Mouse (Mus musculus) fat pad, adult 2 months (tissue): ENCODE data around the gene Ctnnb1.
A peak's percentile ranks its signal among the peaks of the same experiment; 100 is the strongest.

Source experiments
- DNase-seq: peaks from one replicate; pipeline ENCODE4 v3.0.0-alpha.2; 2011; ENCODE audit warnings: low read depth, low spot score; ENCODE audit errors: extremely low read depth

Ctnnb1 gene

DNA sequence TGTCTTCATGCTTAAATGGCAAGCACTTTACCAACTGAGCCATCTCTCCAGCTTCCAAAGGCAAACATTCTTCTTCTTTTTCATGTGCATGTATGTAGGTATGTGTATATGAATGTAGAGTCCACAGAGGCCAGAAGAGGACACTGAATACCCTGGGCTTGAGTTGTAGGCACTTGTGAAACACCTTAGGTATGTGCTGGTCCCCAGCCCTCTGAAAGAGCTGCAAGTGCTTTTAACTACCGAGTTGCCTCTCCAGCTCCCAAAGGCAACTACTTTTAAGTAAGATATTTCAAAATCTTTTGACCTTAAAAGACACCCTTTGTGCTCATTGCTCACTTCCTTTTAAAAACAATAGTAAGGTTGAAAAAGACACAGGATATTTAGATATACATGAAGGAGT is 2.9 kb upstream of the Ctnnb1 start:
- DNase-seq = no peak

DNA sequence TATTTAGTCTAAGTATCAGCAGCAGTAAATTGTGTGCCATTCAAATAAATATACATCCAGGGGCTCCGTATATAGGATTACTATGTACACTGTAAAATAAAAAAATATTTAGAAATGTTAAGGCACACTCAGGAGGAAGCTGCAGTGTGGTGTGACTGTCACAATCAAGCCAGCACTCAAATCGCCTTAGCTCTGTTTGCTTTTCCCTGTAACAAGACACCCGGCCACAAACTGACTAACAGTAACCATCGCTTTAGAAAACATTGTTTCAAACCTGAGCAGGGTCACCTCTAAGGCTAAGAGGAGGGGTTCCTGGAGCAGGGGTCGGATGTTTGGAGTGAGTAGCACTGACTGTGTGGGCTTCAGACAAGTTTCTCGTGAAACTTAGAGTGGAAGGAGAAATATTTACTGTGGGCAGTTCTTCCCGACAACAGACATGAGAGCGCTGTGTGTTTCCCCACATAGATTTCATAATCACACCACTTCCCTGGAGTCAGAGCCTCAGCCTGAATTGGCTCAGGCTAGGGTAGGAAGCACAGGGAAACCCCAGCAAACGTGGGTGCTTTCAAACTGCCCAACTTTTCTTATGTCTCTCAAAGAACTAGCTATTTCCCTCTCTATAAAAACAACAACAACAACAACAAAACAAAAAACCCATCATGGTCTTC is 1.9 kb upstream of the Ctnnb1 start:
- DNase-seq = no peak

DNA sequence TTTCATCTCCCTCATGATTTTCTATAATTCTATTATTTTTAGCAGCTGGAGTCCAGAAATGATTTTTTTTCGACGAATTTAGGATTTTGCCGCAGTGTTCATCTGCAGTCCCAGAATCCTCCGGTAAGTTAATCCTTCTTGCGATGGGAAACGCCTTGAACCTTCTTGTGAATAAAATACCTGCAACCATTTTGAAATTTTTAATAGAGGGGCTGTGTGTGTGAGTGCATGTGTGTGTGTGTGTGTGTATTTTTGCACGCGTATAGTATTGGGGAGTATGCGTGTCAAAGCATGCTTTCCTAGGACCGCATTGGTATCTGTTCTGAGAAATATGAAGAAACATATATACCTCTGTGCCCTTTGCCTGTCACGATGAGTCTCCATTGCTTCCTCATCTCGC is 1.0 kb downstream of the Ctnnb1 start:
- no peak for DNase-seq

DNA sequence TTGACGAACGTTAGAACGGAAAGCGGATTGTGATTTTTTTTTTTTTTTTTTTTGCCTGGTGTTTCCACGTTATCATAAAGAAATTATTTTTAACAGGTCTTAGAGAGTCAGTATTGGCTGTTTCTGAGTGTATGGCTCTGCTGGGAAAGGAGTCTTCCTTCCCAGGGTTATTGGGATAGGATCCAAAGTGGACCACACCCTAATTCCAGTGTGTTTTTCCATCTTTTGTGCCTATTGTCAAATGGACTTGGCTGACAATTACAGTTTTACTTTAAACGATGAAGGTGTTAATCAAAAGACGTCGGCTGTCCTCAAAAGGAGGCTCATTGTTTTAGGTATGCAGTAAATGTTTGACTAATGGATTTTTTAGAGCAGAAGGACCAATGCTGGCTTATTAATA is 1.8 kb downstream of the Ctnnb1 start:
- no peak for DNase-seq

DNA sequence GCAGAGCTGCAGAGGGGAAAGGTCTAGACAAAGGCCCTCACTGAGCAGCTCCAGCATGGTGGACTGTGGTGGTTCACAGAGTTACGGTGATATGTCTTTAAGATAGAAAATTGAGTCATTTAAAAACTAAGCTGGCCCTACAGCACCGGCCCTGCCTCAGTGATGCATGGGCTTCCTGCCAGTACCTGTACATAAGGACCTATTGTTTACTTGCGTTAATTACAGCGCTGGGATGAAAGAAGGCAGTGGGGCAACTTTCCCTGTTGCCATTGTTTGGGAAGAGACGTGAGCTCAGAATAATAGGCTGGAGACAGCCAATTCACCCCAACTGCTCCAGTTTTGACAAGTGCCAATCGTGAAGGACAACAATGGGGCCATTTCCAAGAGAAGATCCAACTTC is 3.4 kb downstream of the Ctnnb1 start:
- DNase-seq = peak; percentile 51

DNA sequence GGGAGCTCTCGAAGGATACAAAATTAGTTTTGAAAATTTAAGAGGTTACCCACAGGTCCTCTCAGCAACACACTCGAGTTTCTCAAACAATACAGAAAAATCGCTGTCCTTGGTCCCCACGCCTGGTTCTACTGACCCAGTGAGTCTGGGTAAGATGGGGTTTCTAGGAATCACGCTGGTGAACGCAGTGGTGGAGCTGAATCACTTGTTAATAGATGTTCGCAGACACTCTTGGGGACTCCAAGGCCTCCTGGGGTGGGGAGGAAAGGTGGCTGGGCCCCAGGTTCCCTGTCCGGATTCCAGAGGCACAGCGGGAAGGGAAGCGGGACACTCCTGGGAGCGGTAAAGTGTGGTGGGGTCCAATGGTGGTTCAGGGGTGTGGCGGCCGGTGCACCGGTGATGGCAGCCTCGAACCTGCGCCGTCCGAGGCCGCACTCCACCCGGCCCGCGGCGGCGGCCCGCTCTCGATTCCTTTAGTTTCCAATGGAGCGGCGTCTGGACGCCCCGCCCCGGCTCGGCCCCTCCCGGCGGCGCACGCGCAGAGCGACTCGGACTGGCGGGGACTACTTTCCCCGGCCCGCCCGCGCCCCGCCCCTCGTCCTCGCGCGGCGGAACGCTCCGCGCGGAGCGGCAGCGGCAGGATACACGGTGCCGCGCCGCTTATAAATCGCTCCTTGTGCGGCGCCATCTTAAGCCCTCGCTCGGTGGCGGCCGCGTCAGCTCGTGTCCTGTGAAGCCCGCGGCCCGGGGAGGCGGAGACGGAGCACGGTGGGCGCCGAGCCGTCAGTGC is 4.0 kb downstream of the Ctnnb1 start:
- DNase-seq = no peak

DNA sequence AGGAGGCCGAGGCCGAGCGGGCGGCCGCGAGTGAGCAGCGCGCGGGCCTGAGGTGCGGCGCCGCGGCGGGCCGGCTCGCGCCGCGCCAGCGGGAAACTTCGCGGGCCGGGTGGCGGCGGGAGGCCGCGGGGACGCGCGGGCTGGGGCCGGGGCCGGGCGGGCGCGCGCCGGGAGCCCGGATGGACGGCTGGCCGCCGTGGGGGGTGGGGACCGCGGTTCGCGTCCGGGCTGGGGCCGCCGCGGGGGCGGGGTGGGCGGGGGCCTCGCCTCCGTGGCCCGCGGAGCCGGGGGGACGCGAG is 4.5 kb downstream of the Ctnnb1 start:
- no peak for DNase-seq

DNA sequence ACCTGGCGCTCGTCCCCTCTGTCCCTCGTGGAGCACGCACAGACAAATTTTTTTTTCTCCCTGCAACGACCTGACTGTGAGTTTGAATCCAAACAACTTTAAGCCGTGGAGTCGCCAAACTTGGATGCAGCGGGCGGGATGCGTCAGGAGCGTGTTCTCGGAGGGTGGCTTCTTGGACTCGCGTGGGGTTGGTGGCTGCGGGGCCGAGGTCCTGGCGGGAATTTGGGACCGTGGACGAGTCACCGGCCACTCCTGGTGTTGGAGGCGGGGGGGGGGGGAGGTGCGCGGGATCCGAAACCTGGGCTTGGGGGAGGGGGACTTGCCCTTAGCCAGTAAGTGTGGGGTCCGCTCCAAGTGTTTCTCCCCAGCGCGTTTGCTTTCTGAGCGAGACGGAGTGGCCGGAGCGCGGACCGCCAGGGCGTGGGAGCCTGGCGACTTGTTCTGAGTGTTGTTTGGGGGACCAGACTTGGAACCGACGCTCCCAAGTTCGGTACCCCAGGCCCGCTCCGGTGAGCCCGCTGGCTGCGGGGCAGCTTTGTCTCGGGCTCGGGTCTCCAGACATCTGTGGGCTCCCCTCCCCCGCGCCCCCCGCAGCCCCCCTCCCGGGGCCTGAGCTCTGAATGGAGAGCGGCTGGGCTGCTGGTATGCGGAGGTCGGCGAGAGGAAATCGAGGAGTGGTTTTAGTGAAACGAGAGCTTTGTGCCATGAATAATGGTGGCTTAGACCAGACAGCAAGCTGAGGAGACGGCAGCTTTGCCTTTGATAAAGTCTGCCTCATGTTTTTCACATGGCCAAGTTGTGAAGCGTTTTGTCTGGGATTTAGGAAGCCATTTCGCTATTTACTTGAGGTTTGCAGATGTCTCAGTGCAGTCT is 5.1 kb downstream of the Ctnnb1 start:
- DNase-seq = no peak

DNA sequence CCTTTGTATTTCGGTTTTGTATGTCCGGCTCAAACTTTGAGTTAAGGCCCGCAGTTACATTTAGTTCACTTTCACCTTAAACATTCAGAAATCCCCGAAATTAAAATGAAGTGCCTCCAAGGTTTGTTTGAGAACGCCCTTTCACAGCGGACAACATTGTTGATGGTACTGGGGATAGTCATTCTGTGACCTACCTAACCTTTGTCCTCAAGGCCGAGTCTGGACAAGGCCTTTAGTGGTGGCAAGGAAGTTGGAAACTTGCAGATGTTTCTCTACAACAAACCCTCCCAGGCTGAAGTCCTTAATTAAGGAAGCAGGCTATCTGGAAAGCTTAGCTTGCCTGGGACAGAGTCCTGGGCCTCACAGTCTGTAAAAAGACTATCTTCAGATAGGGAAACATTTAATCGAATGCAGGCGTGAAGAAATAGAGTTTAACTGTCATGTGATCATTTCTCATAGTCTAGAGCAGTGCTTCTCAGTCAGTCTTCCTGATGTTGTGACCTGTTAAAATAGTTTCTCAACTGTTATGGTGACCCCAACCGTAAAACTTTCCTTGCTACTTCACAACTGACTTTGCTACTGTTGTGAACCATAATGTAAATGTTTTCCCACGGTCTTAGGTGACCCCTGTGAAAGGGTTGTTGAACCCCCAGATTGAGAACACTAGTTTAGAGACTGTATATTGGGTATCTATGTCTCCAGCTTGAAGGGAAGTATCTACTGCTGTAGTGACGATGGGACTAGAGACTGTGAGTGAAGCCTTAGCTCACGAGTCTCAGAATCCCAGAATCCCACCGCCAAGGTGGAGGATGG is 6.0 kb downstream of the Ctnnb1 start:
- no peak for DNase-seq

DNA sequence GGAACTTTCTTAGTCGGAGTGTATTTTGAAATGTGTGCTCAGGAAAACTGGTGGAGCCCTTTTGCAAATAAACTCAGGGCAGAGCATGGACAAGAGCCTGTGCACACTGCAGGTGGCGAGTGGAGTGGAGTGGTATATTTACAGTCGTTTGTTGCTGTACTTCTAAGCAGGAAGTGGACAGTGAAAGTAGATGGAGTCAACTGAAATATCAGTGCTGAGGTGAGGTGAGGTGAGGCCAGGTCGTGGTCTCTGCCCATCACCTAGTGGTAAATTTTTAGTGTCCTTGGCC is 6.6 kb downstream of the Ctnnb1 start:
- no peak for DNase-seq

DNA sequence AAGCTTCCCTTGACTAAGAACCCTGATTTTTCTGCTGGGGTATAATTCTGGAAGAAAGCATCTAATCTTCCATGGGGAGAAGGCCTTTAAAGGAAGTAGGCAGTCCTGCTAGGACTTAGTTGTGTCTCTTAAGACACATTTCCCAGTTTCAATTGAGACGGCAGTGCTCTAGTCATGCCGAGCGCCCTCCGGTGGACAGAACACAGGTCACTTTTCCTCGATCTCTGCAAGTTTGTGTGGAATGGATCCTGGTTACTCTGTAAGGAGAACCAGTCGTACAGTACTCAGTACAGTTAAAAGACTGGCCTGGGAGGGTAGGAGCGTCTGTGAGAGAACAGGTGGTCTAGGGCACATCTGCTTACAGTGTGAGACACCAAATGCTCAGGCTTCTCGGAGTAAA is 7.3 kb downstream of the Ctnnb1 start:
- no peak for DNase-seq

DNA sequence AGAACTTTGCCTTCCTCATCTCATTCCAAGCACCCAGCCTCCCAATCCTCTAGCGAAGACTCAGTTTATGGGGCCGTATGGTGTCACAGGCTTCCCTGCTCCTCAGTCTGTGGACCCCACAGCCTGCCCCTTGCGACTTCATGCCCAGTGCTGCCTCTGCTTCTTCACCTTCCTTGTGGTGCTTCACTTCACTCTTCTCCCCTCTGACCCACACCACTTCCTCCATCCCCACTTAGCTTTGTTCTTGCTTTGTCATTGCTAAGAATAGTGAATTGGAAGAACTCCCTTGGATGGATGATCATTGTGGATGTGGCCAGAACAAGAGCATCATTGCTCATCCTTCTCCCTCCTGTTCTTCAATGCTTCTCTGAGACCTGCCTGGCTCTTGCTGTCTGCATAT is 11.8 kb downstream of the Ctnnb1 start:
- no peak for DNase-seq

DNA sequence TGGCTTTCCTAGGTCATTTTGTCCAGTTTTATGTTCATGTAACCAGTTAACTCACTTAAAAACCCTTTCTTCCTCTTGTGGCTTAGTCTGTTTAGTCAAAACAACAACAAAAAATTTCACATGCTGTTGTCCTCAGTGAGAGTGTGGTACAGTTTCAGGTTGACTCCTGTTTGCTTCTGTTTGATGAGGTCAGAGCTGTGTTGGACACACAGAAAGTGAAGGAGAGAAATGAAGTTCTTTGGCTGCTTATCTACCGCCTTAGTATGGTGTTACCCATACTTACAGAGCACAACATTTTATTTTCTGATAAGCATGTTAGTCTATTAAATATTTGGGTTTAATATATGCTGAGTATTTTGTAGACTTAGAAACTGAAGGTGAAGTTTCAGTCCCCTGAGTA is 14.7 kb downstream of the Ctnnb1 start:
- no peak for DNase-seq

DNA sequence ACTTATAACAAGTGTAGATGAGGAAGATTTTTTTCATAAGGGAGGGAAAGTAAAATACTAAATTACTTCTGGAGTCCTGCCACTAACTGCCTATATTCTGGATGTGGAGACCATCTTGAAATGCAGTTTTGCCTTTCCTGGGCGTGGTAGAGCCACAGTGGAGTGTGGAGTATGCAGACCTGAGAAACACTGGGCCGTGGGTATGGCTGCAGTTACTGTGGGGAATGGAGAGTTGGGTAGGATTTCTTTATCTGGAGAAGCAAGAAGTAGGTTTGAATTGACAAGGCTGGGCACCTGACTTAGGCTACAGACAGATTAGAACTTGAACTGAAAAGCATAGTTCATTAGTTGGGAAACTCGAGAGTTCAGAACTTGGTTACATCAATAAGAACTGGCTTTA is 15.2 kb downstream of the Ctnnb1 start:
- DNase-seq = no peak

DNA sequence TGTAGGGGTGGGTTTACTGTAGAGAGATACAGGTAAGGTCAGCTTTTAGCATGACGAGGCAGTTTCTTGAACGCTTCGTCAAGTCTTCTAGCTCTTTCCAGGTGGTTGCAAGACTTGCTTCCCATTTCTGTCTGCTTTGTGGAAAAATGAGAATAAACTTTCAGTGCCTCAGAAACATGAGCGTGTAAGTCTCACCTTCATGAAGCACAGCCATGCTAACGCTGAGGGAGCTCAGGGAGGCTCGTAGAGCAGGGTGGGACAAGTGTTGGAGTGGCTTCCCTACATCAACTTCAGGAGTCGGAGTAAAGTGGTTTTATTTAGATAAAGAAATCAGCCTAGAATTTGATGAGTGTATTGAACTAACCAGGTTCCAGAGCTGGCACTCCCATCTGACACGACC is 17.1 kb downstream of the Ctnnb1 start:
- no peak for DNase-seq

DNA sequence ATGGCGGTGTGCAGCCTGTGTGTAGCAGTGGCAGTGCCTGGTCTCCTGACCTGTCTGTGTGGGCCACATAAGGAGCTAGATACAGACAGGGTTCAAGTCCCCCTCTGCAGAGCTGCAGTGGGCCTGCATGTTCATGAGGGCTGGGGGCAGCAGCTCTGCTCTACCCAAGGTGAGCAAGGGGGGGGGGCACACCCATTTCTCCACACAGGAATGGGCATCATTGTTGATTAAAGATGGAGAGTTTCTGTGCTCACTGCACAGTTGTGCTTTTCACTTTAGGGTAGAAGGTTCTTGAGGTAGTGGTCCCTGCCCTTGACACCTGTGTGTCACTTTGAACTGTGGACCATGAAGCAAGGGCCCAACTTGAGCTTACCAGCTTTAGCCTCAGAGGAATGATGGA is 19.8 kb downstream of the Ctnnb1 start:
- DNase-seq = no peak

DNA sequence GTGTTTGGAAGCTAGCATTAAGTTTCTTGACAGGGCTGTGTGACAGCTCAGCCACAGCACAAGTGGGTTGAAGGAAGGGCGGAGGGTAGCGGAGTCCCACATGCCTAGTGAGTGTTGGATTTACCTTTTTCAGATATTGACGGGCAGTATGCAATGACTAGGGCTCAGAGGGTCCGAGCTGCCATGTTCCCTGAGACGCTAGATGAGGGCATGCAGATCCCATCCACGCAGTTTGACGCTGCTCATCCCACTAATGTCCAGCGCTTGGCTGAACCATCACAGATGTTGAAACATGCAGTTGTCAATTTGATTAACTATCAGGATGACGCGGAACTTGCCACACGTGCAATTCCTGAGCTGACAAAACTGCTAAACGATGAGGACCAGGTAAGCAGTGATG is 21.7 kb downstream of the Ctnnb1 start:
- no peak for DNase-seq

DNA sequence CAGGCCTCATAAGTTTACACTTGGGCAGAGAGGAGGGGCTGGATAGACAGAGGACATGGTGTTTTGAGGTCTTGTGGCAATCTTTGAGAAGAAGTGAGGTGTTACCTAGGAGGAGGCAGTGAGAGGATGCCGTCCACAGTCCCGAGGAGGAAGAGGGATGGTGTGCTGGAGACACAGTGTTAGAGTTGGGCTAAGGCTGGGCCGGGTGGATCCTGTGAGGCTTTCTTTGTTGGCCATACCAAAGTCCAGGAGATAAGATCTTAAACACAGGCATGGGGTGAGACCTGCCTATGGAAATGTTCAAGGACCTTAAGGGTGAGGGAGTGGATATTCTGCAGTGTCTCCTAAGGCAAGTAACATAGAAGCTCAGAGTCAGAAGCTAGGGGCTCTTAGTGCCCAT is 22.9 kb downstream of the Ctnnb1 start:
- no peak for DNase-seq

DNA sequence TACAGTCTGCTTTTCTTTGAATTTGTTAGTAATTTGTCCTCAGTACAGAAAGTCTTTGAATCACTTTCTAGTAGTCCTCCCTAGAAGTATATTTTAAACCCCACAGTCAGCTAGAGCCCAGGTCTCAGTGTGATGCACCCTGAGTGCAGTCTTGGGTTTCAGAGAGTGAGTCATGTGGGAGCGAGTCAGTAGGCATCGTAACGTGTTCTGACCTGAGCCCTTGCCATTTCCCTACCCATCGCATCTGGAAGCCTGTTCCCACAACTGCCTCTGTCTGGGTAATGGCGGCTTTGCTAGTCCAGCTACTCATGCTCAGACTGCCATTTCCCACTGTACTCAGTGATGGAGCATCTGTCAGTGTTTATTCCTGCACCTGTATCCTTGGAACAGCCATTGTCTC is 29.0 kb downstream of the Ctnnb1 start:
- no peak for DNase-seq

DNA sequence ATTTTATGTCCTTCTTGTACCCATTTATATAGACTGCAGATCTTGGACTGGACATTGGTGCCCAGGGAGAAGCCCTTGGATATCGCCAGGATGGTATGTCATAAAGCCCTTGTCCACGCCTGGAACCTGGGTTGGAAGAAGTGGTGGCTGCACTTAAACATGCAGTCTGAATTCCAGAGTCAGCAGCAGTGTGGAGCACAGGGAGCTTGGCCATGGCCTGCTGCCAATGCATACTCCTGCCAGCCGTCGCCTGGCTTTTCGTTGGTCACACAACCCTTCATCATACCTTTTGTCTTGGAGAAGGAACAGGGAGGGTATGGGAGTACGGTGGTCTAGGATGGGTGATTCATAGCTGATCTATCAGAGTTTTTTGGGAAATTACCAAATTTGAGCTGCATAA is 29.5 kb downstream of the Ctnnb1 start:
- DNase-seq = no peak

DNA sequence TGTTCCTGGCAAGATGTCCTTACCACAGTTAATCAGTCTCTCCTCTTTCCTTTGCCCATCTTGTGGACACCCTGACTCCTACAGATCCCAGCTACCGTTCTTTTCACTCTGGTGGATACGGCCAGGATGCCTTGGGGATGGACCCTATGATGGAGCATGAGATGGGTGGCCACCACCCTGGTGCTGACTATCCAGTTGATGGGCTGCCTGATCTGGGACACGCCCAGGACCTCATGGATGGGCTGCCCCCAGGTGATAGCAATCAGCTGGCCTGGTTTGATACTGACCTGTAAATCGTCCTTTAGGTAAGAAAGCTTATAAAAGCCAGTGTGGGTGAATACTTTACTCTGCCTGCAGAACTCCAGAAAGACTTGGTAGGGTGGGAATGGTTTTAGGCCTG is 30.2 kb downstream of the Ctnnb1 start:
- no peak for DNase-seq

DNA sequence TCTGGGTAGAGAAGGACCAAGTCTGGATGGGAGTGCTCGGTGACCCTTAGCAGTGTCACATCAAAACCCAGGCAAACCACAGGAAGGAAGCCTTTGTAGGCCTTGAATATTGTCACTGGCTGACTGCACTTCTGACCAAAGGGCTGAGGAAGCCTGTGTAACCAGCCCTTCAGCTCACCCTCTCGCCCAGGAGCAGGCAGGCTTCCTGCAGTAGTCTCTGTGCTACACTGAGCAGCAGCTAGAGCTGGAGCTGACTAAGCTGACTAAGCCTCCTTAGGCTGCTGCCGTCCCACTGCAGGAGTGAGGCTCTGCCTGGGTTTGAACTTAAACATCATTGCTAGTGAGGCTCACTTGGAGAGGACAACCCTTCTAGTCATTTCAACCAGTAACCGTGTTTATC is 31.6 kb downstream of the Ctnnb1 start:
- no peak for DNase-seq
